Mouse (Mus musculus): ENCODE measurements at regions not wholly inside any gene's neighbourhood (a gene's known extent, or its start where the extent isn't known, plus 50 kb on each side); places are given as distances from the start of the nearest gene placed in this dataset.

- H3K27ac ChIP-seq (ENCODE audit: low read length): no peak overlapping the region
- H3K9me3 ChIP-seq (replicated peaks; ENCODE audit: control insufficient read depth, low read length): no peaks in the 10 kb centered on the region
- no peak overlapping the region for H3K4me3 ChIP-seq (ENCODE audit: low read length)
- no peaks in the 10 kb centered on the region for H3K4me1 ChIP-seq (ENCODE audit: control insufficient read depth, insufficient read depth, low read length)
- WGBS: 87% methylated on average over 6 of the region's 6 CpGs
- H3K9ac ChIP-seq (ENCODE audit: low read length): no peak overlapping the region
- no peak overlapping the region for H3K4me2 ChIP-seq (ENCODE audit: low read depth, low read length)
- no peaks in the 10 kb centered on the region for H3K36me3 ChIP-seq (ENCODE audit: control insufficient read depth, insufficient read depth)
- ATAC-seq (replicated peaks; ENCODE audit: extremely low read depth, insufficient read depth, low FRiP score): no peak
- no peaks in the 10 kb centered on the region for H3K27me3 ChIP-seq (ENCODE audit: control insufficient read depth, insufficient read depth, low read length)
Observed at GRCm38 (mm10) chr12:52622398-52622797, 76.8 kb upstream of the Akap6 start.

- 68% methylated on average over 10 of the region's 10 CpGs for WGBS
- Histone ChIP-seq H3K4me1 (ENCODE audit: control insufficient read depth, insufficient read depth, low read length) (no peaks in the 10 kb centered on the region), H3K9me3 (replicated peaks; ENCODE audit: control insufficient read depth, low read length) (no peaks in the 10 kb centered on the region), H3K4me3 (ENCODE audit: low read length) (no peak overlapping the region), H3K4me2 (ENCODE audit: low read depth, low read length) (no peak overlapping the region), H3K36me3 (ENCODE audit: control insufficient read depth, insufficient read depth) (no peaks in the 10 kb centered on the region), H3K9ac (ENCODE audit: low read length) (no peak overlapping the region), H3K27me3 (ENCODE audit: control insufficient read depth, insufficient read depth, low read length) (no peaks in the 10 kb centered on the region), H3K27ac (ENCODE audit: low read length) (no peak overlapping the region)
- no peak for ATAC-seq (replicated peaks; ENCODE audit: extremely low read depth, insufficient read depth, low FRiP score)
Observed at GRCm38 (mm10) chr12:52623416-52624108, 75.6 kb upstream of the Akap6 start.

- 63% methylated on average over 1 of the region's 1 CpGs for WGBS
Observed at GRCm38 (mm10) chr12:52624871-52625270, 74.3 kb upstream of the Akap6 start.

GRCm38 (mm10) chr12:52628771-52629170 is 70.4 kb upstream of the Akap6 start:
- H3K4me3 ChIP-seq (ENCODE audit: low read length): no peak overlapping the region
- no peaks in the 10 kb centered on the region for H3K36me3 ChIP-seq (ENCODE audit: control insufficient read depth, insufficient read depth)
- H3K27me3 ChIP-seq (ENCODE audit: control insufficient read depth, insufficient read depth, low read length): no peaks in the 10 kb centered on the region
- ATAC-seq (replicated peaks; ENCODE audit: extremely low read depth, insufficient read depth, low FRiP score): no peak
- 51% methylated on average over 5 of the region's 5 CpGs for WGBS
- H3K9me3 ChIP-seq (replicated peaks; ENCODE audit: control insufficient read depth, low read length): no peaks in the 10 kb centered on the region
- no peaks in the 10 kb centered on the region for H3K4me1 ChIP-seq (ENCODE audit: control insufficient read depth, insufficient read depth, low read length)
- H3K27ac ChIP-seq (ENCODE audit: low read length): no peak overlapping the region
- H3K4me2 ChIP-seq (ENCODE audit: low read depth, low read length): no peak overlapping the region
- no peak overlapping the region for H3K9ac ChIP-seq (ENCODE audit: low read length)

More at GRCm38 (mm10) chr12:52624871-52625270, 74.3 kb upstream of the Akap6 start:
- no peak for ATAC-seq (replicated peaks; ENCODE audit: extremely low read depth, insufficient read depth, low FRiP score)
- H3K9ac ChIP-seq (ENCODE audit: low read length): no peak overlapping the region
- H3K9me3 ChIP-seq (replicated peaks; ENCODE audit: control insufficient read depth, low read length): no peaks in the 10 kb centered on the region
- H3K36me3 ChIP-seq (ENCODE audit: control insufficient read depth, insufficient read depth): no peaks in the 10 kb centered on the region
- no peak overlapping the region for H3K4me2 ChIP-seq (ENCODE audit: low read depth, low read length)
- no peak overlapping the region for H3K27ac ChIP-seq (ENCODE audit: low read length)
- H3K4me1 ChIP-seq (ENCODE audit: control insufficient read depth, insufficient read depth, low read length): no peaks in the 10 kb centered on the region
- no peak overlapping the region for H3K4me3 ChIP-seq (ENCODE audit: low read length)
- H3K27me3 ChIP-seq (ENCODE audit: control insufficient read depth, insufficient read depth, low read length): no peaks in the 10 kb centered on the region

GRCm38 (mm10) chr12:52635121-52635878 is 63.9 kb upstream of the Akap6 start:
- H3K27ac ChIP-seq (ENCODE audit: low read length): no peak overlapping the region

GRCm38 (mm10) chr12:52636186-52636881 is 62.8 kb upstream of the Akap6 start:
- H3K9me3 ChIP-seq (replicated peaks; ENCODE audit: control insufficient read depth, low read length): no peaks in the 10 kb centered on the region
- no peak overlapping the region for H3K4me3 ChIP-seq (ENCODE audit: low read length)
- no peak overlapping the region for H3K9ac ChIP-seq (ENCODE audit: low read length)
- 69% methylated on average over 6 of the region's 6 CpGs for WGBS
- H3K27ac ChIP-seq (ENCODE audit: low read length): no peak overlapping the region
- H3K36me3 ChIP-seq (ENCODE audit: control insufficient read depth, insufficient read depth): no peaks in the 10 kb centered on the region
- H3K4me1 ChIP-seq (ENCODE audit: control insufficient read depth, insufficient read depth, low read length): no peaks in the 10 kb centered on the region; the same call in 1 of the 2 replicates
- no peaks in the 10 kb centered on the region for H3K27me3 ChIP-seq (ENCODE audit: control insufficient read depth, insufficient read depth, low read length)
- no peak overlapping the region for H3K4me2 ChIP-seq (ENCODE audit: low read depth, low read length)
- ATAC-seq (replicated peaks; ENCODE audit: extremely low read depth, insufficient read depth, low FRiP score): no peak

More at GRCm38 (mm10) chr12:52635121-52635878, 63.9 kb upstream of the Akap6 start:
- Histone ChIP-seq H3K9me3 (replicated peaks; ENCODE audit: control insufficient read depth, low read length) (no peaks in the 10 kb centered on the region), H3K4me2 (ENCODE audit: low read depth, low read length) (no peak overlapping the region), H3K4me3 (ENCODE audit: low read length) (no peak overlapping the region), H3K36me3 (ENCODE audit: control insufficient read depth, insufficient read depth) (no peaks in the 10 kb centered on the region), H3K4me1 (ENCODE audit: control insufficient read depth, insufficient read depth, low read length) (no peaks in the 10 kb centered on the region; the same call in 1 of the 2 replicates), H3K27me3 (ENCODE audit: control insufficient read depth, insufficient read depth, low read length) (no peaks in the 10 kb centered on the region), H3K9ac (ENCODE audit: low read length) (no peak overlapping the region)
- no peak for ATAC-seq (replicated peaks; ENCODE audit: extremely low read depth, insufficient read depth, low FRiP score)
- WGBS: 45% methylated on average over 8 of the region's 8 CpGs

GRCm38 (mm10) chr12:52636920-52637319 is 62.3 kb upstream of the Akap6 start:
- 94% methylated on average over 4 of the region's 4 CpGs for WGBS
- Histone ChIP-seq H3K27ac (ENCODE audit: low read length) (no peak overlapping the region), H3K36me3 (ENCODE audit: control insufficient read depth, insufficient read depth) (no peaks in the 10 kb centered on the region), H3K4me3 (ENCODE audit: low read length) (no peak overlapping the region), H3K27me3 (ENCODE audit: control insufficient read depth, insufficient read depth, low read length) (no peaks in the 10 kb centered on the region), H3K4me2 (ENCODE audit: low read depth, low read length) (no peak overlapping the region), H3K9me3 (replicated peaks; ENCODE audit: control insufficient read depth, low read length) (no peaks in the 10 kb centered on the region), H3K9ac (ENCODE audit: low read length) (no peak overlapping the region), H3K4me1 (ENCODE audit: control insufficient read depth, insufficient read depth, low read length) (no peaks in the 10 kb centered on the region; the same call in 1 of the 2 replicates)
- no peak for ATAC-seq (replicated peaks; ENCODE audit: extremely low read depth, insufficient read depth, low FRiP score)

- no peaks in the 10 kb centered on the region for H3K27me3 ChIP-seq (ENCODE audit: control insufficient read depth, insufficient read depth, low read length)
- 51% methylated on average over 14 of the region's 14 CpGs for WGBS
- H3K4me1 ChIP-seq (ENCODE audit: control insufficient read depth, insufficient read depth, low read length): no peaks in the 10 kb centered on the region; the same call in 1 of the 2 replicates
- H3K9me3 ChIP-seq (replicated peaks; ENCODE audit: control insufficient read depth, low read length): no peaks in the 10 kb centered on the region
- H3K36me3 ChIP-seq (ENCODE audit: control insufficient read depth, insufficient read depth): no peaks in the 10 kb centered on the region
- H3K4me3 ChIP-seq (ENCODE audit: low read length): no peak overlapping the region
- ATAC-seq (replicated peaks; ENCODE audit: extremely low read depth, insufficient read depth, low FRiP score): no peak
- H3K9ac ChIP-seq (ENCODE audit: low read length): 0 out of 2 replicates have a peak overlapping the region, but pooled peaks have one; percentile 27
- H3K27ac ChIP-seq (ENCODE audit: low read length): no peak overlapping the region
- no peak overlapping the region for H3K4me2 ChIP-seq (ENCODE audit: low read depth, low read length)
Observed at GRCm38 (mm10) chr12:52637506-52638249, 61.5 kb upstream of the Akap6 start.
